ENCODE assay signal across 7 mouse cellular contexts in the genomic region with DNA sequence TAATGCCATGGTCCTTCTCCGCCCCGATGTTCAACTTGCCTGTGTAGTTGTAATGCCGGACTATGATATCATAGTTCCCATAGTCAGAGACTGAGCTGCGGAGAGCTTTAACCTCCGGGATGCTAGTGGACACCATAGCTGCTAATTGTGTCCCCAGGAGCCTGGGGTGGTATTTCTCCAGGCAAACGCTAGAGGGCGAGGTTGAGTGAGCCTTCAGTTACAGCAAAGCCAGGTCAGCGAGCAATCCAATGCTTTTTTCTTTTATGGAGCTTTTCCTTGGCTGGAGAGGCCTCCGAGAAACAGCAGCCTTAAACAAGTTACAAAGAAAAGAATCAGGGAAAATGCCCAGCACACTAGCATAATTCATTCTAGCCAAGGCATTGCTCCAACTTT. TPM values are rescaled to one million over a fixed set of nuclear protein-coding genes. Genes with fewer than 3 reads are reported as not detected.
DNase-seq lines count a peak whose midpoint lies in the region; ATAC-seq and TF ChIP-seq lines count a peak whose summit lies in the region.

No protein-coding gene starts in this region.

- no peak overlapping the region for H3K27ac ChIP-seq in intestine, postnatal 0 days (ENCODE audit: low read depth, low read length)
- H3K27ac ChIP-seq in midbrain, embryonic 11.5 days (ENCODE audit: low read depth, low read length) = no peak overlapping the region
- H3K27ac ChIP-seq in small intestine, adult 2 months (ENCODE audit: insufficient read depth, low read depth, low read length) = peak overlapping the region; percentile 58; the same call in 1 of the 2 replicates

- H3K4me1 ChIP-seq in intestine, postnatal 0 days (replicated peaks; ENCODE audit: control insufficient read depth, insufficient read depth, low read length) = no peaks in the 10 kb centered on the region
- no peaks in the 10 kb centered on the region; the same call in 1 of the 2 replicates for H3K4me1 ChIP-seq in midbrain, embryonic 11.5 days (ENCODE audit: control insufficient read depth, insufficient read depth, low read length)
- H3K4me1 ChIP-seq in small intestine, adult 2 months (ENCODE audit: control insufficient read depth, insufficient read depth, insufficient read length, low read length) = 0 out of 2 replicates have a peak, but pooled peaks cover 3% of the 10 kb centered on the region

- DNase-seq in adrenal gland, adult 2 months = peak; percentile 81
- DNase-seq in embryo, embryonic 11.5 days (ENCODE audit: low read depth, low spot score) = peak; percentile 61
- DNase-seq in gastrocnemius, postnatal 4 days (ENCODE audit: low spot score in 2 of 2) = peak; percentile 39 to 73
- DNase-seq in left cerebral cortex, postnatal 36 days (ENCODE audit: low spot score in 2 of 2) = peak; percentile 55 to 62
- DNase-seq in midbrain, embryonic 11.5 days (ENCODE audit: low spot score, missing footprints) = peak; percentile 94

- TF ChIP-seq CTCF in intestine, postnatal 0 days (IDR thresholded peaks at IDR 0.05; ENCODE audit: low read depth) = peak; percentile 93
- TF ChIP-seq CTCF in small intestine, adult 2 months (IDR thresholded peaks at IDR 0.05; ENCODE audit: extremely low read depth, insufficient read length, insufficient replicate concordance, low read depth, low read length) = peak; percentile 79; the same call in 1 of the 2 replicates

- H3K4me2 ChIP-seq in intestine, postnatal 0 days (replicated peaks; ENCODE audit: low read depth) = peak overlapping the region; percentile 87
- peak overlapping the region; percentile 80 for H3K4me2 ChIP-seq in midbrain, embryonic 11.5 days

- ATAC-seq in intestine, postnatal 0 days = peak; percentile 17; the same call in 1 of the 2 replicates
- ATAC-seq in midbrain, embryonic 11.5 days (ENCODE audit: low FRiP score) = peak; percentile 18

- H3K4me3 ChIP-seq in intestine, postnatal 0 days (ENCODE audit: low read depth, low read length) = peak overlapping the region; percentile 53; the same call in 1 of the 2 replicates
- H3K4me3 ChIP-seq in midbrain, embryonic 11.5 days (ENCODE audit: low read depth, low read length) = no peak overlapping the region
- H3K4me3 ChIP-seq in small intestine, adult 2 months (ENCODE audit: low read depth, low read length) = no peak overlapping the region

- intact Hi-C loops in left cerebral cortex, postnatal 36 days (cut with DNase I) = loop anchor here (2.0 to 5.0 kb wide), 4 partner anchors 51 to 269 kb away; no protein-coding TSS in a partner anchor

- WGBS in intestine, postnatal 0 days = 11% methylated on average over 9 of the region's 9 CpGs
- 17% methylated on average over 9 of the region's 9 CpGs for WGBS in midbrain, embryonic 11.5 days
- 19% methylated on average over 9 of the region's 9 CpGs for WGBS in small intestine, adult 2 months

- no peak for TF ChIP-seq POLR2A in small intestine, adult 2 months (IDR thresholded peaks at IDR 0.05; ENCODE audit: low read depth, low read length)

- no peaks in the 10 kb centered on the region for H3K27me3 ChIP-seq in intestine, postnatal 0 days (replicated peaks; ENCODE audit: control insufficient read depth, insufficient read depth, low read length)
- no peaks in the 10 kb centered on the region; the same call in 1 of the 2 replicates for H3K27me3 ChIP-seq in midbrain, embryonic 11.5 days (ENCODE audit: control insufficient read depth, insufficient read depth, low read length)
- H3K27me3 ChIP-seq in small intestine, adult 2 months (ENCODE audit: control insufficient read depth, insufficient read depth, low read length) = peaks cover 18% of the 10 kb centered on the region; the same call in 1 of the 2 replicates

- no peak overlapping the region for H3K9ac ChIP-seq in intestine, postnatal 0 days (ENCODE audit: low read depth, low read length)
- H3K9ac ChIP-seq in midbrain, embryonic 11.5 days (ENCODE audit: low read length) = peak overlapping the region; percentile 20; the same call in 1 of the 2 replicates

- no peaks in the 10 kb centered on the region for H3K9me3 ChIP-seq in intestine, postnatal 0 days (ENCODE audit: control insufficient read depth)
- no peaks in the 10 kb centered on the region for H3K9me3 ChIP-seq in midbrain, embryonic 11.5 days (ENCODE audit: control insufficient read depth, low read length)

- no peaks in the 10 kb centered on the region for H3K36me3 ChIP-seq in intestine, postnatal 0 days (ENCODE audit: control insufficient read depth, insufficient read depth)
- H3K36me3 ChIP-seq in midbrain, embryonic 11.5 days (ENCODE audit: control insufficient read depth, insufficient read depth, low read length) = no peaks in the 10 kb centered on the region
- H3K36me3 ChIP-seq in small intestine, adult 2 months (ENCODE audit: control insufficient read depth, insufficient read depth, low read length) = no peaks in the 10 kb centered on the region

RNA-seq across cellular contexts. Expression of a gene that starts 2.1 kb away (rescaled TPM):
- total RNA-seq in adrenal gland, adult 2 months (2021) = 10 to 100 TPM; 18.9 to 21.8 TPM
- 25.0 and 26.8 TPM in 2 replicates for polyA plus RNA-seq in adrenal gland, adult 2 months (2012; rRNA removed)
- total RNA-seq in gastrocnemius, postnatal 4 days (2021) = 10 to 100 TPM; 25.4 to 26.6 TPM
- 7.6 and 8.3 TPM in 2 replicates for polyA plus RNA-seq in intestine, postnatal 0 days (2015; fragmentation: Nextera tagmentation; extraction: Ambion mirVana)
- 100 to 1,000 TPM in 1 of 2 experiments, 10 to 100 TPM in 1; 87.4 to 104 TPM for total RNA-seq in left cerebral cortex, postnatal 36 days (2021)
- polyA plus RNA-seq in midbrain, embryonic 11.5 days (2014; fragmentation: Nextera tagmentation; extraction: Ambion mirVana) = 16.6 and 17.9 TPM in 2 replicates
- 7.5 and 13.5 TPM in 2 replicates for polyA plus RNA-seq in small intestine, adult 2 months (2012; rRNA removed)
